Mouse (Mus musculus): ENCODE measurements around the gene Boll.

GRCm38 (mm10) chr1:55213936-55214335, 149.3 kb downstream of the Boll start:
- no peak for TF ChIP-seq MAFK (IDR thresholded peaks at IDR 0.05; ENCODE audit: insufficient read depth, low read depth, low read length)
- TF ChIP-seq CHD2 (IDR thresholded peaks at IDR 0.05; ENCODE audit: low read depth, low read length), result no peak
- no peak for TF ChIP-seq ZNF384 (IDR thresholded peaks at IDR 0.05; ENCODE audit: low read depth, low read length)
- TF ChIP-seq HCFC1 (IDR thresholded peaks at IDR 0.05; ENCODE audit: borderline replicate concordance, insufficient read depth, low read length), result no peak
